Mouse (Mus musculus) heart, embryonic 16.5 days (tissue): ENCODE measurements around the gene Bhlha15. TPM values are rescaled to one million over a fixed set of nuclear protein-coding genes. Genes with fewer than 3 reads are reported as not detected.

Source experiments
- ATAC-seq: fragments of 200-750 bp; cut with Nextera tagmentation; replicated peaks from 2 replicates; pipeline ENCODE4 v1.8.0; 2017; ENCODE audit warnings: moderate number of reproducible peaks; ENCODE audit not compliant: insufficient read depth, low FRiP score; ENCODE audit errors: extremely low read depth
- H3K27ac ChIP-seq: fragments of 300-500 bp; sonication (generic); 2 replicates; pipeline ENCODE4 v1.5.1; 2014; ENCODE audit warnings: mild to moderate bottlenecking, low read length, control low read depth, moderate library complexity
- H3K27me3 ChIP-seq: fragments of 300-500 bp; sonication (generic); 2 replicates; pipeline ENCODE4 v1.6.1; 2014; ENCODE audit warnings: low read length, mixed read lengths; ENCODE audit not compliant: control insufficient read depth, insufficient read depth
- H3K36me3 ChIP-seq: fragments of 300-500 bp; sonication (generic); 2 replicates; pipeline ENCODE4 v1.6.1; 2014; ENCODE audit not compliant: control insufficient read depth, insufficient read depth
- H3K4me1 ChIP-seq: fragments of 300-500 bp; sonication (generic); 2 replicates; pipeline ENCODE4 v1.6.1; 2014; ENCODE audit warnings: low read length, mixed read lengths; ENCODE audit not compliant: control insufficient read depth, insufficient read depth
- H3K4me2 ChIP-seq: fragments of 300-500 bp; sonication (generic); 2 replicates; pipeline ENCODE4 v1.6.1; 2014; ENCODE audit warnings: low read depth, mild to moderate bottlenecking, control low read depth, low read length
- H3K4me3 ChIP-seq: fragments of 300-500 bp; sonication (generic); 2 replicates; pipeline ENCODE4 v1.5.1; 2014; ENCODE audit warnings: mild to moderate bottlenecking, control low read depth, low read length
- H3K9ac ChIP-seq: fragments of 300-500 bp; sonication (generic); 2 replicates; pipeline ENCODE4 v1.6.1; 2014; ENCODE audit warnings: low read length, control low read depth
- H3K9me3 ChIP-seq: fragments of 300-500 bp; sonication (generic); replicated peaks from 2 replicates; pipeline ENCODE4 v1.6.1; 2016; ENCODE audit warnings: low read length; ENCODE audit not compliant: control insufficient read depth
- WGBS: fragments of 180-500 bp; shearing (Covaris S2); extraction: QIAGEN DNeasy Blood & Tissue Kit; methylation state at CpG from one replicate; pipeline ENCODE4 v1.1.7; 2014; 5-methylcytosine and 5-hydroxymethylcytosine counted together
- polyA plus RNA-seq: library from polyadenylated mRNA; unstranded; fragments of >200 nt; fragmentation: Nextera tagmentation; extraction: Ambion mirVana; gene quantifications from 2 replicates; pipeline ENCODE4 v1.2.1, GENCODE M21; 2015

The Bhlha15 gene
- 0.17 and 0.18 TPM in 2 replicates for polyA plus RNA-seq

- Histone ChIP-seq H3K36me3 (peaks cover 4% of the 10 kb centered on the region; the same call in 1 of the 2 replicates), H3K27me3 (no peaks in the 10 kb centered on the region), H3K9ac (peak within 1 kb of the TSS; percentile 7), H3K9me3 (no peaks in the 10 kb centered on the region), H3K27ac (no peak within 1 kb of the TSS), H3K4me3 (peak within 1 kb of the TSS; percentile 38), H3K4me2 (peak within 1 kb of the TSS; percentile 66), H3K4me1 (peaks cover 10% of the 10 kb centered on the region)
- peak; percentile 81 for ATAC-seq
- WGBS, result 2% methylated on average over 26 of the region's 26 CpGs
Measured at GRCm38 (mm10) chr5:144189950-144190583, at the start of gene Bhlha15. TSS of gene Bhlha15 (plus strand) at chr5:144190286.

- Histone ChIP-seq H3K27ac (no peak overlapping the region), H3K4me1 (peaks cover 3% of the 10 kb centered on the region; the same call in 1 of the 2 replicates), H3K9me3 (no peaks in the 10 kb centered on the region), H3K36me3 (peaks cover 9% of the 10 kb centered on the region; the same call in 1 of the 2 replicates), H3K4me3 (no peak overlapping the region), H3K27me3 (no peaks in the 10 kb centered on the region), H3K4me2 (no peak overlapping the region), H3K9ac (no peak overlapping the region)
- ATAC-seq, result no peak
- WGBS, result 95% methylated on average over 5 of the region's 5 CpGs
Measured at GRCm38 (mm10) chr5:144143531-144143930, 46.6 kb upstream of the Bhlha15 start.

- Histone ChIP-seq H3K9me3 (no peaks in the 10 kb centered on the region), H3K27me3 (no peaks in the 10 kb centered on the region), H3K27ac (no peak overlapping the region), H3K4me3 (no peak overlapping the region), H3K4me1 (peaks cover 11% of the 10 kb centered on the region), H3K4me2 (no peak overlapping the region), H3K36me3 (peaks cover 7% of the 10 kb centered on the region), H3K9ac (no peak overlapping the region)
- no peak for ATAC-seq
Measured at GRCm38 (mm10) chr5:144146898-144147297, 43.2 kb upstream of the Bhlha15 start.

GRCm38 (mm10) chr5:144149530-144149929, 40.6 kb upstream of the Bhlha15 start:
- Histone ChIP-seq H3K4me3 (no peak overlapping the region), H3K4me1 (peaks cover 11% of the 10 kb centered on the region), H3K27ac (peak overlapping the region; percentile 17; the same call in 1 of the 2 replicates), H3K9ac (no peak overlapping the region), H3K36me3 (peaks cover 5% of the 10 kb centered on the region), H3K4me2 (no peak overlapping the region), H3K27me3 (no peaks in the 10 kb centered on the region), H3K9me3 (no peaks in the 10 kb centered on the region)
- 72% methylated on average over 4 of the region's 4 CpGs for WGBS
- ATAC-seq, result no peak

GRCm38 (mm10) chr5:144151270-144151669, 38.8 kb upstream of the Bhlha15 start:
- no peak overlapping the region for H3K27ac ChIP-seq
- no peak overlapping the region for H3K9ac ChIP-seq
- peaks cover 3% of the 10 kb centered on the region for H3K36me3 ChIP-seq
- H3K4me3 ChIP-seq, result no peak overlapping the region
- no peak for ATAC-seq
- no peaks in the 10 kb centered on the region for H3K9me3 ChIP-seq
- 85% methylated on average over 4 of the region's 4 CpGs for WGBS
- no peaks in the 10 kb centered on the region for H3K27me3 ChIP-seq
- no peak overlapping the region for H3K4me2 ChIP-seq
- peaks cover 11% of the 10 kb centered on the region for H3K4me1 ChIP-seq

- Histone ChIP-seq H3K4me1 (peaks cover 17% of the 10 kb centered on the region), H3K9ac (no peak overlapping the region), H3K27ac (no peak overlapping the region), H3K4me3 (no peak overlapping the region), H3K4me2 (no peak overlapping the region), H3K27me3 (no peaks in the 10 kb centered on the region), H3K36me3 (peaks cover 3% of the 10 kb centered on the region; the same call in 1 of the 2 replicates), H3K9me3 (no peaks in the 10 kb centered on the region)
- 21% methylated on average over 7 of the region's 7 CpGs for WGBS
- ATAC-seq, result no peak
Measured at GRCm38 (mm10) chr5:144154528-144154927, 35.6 kb upstream of the Bhlha15 start.

- Histone ChIP-seq H3K9me3 (no peaks in the 10 kb centered on the region), H3K9ac (no peak overlapping the region), H3K4me2 (no peak overlapping the region), H3K27ac (peak overlapping the region; percentile 61), H3K36me3 (peaks cover 3% of the 10 kb centered on the region; the same call in 1 of the 2 replicates), H3K4me1 (peaks cover 14% of the 10 kb centered on the region), H3K27me3 (no peaks in the 10 kb centered on the region), H3K4me3 (no peak overlapping the region)
- peak; percentile 77 for ATAC-seq
- WGBS, result 21% methylated on average over 4 of the region's 4 CpGs
Measured at GRCm38 (mm10) chr5:144158604-144159003, 31.5 kb upstream of the Bhlha15 start.

- no peak overlapping the region for H3K9ac ChIP-seq
- H3K4me1 ChIP-seq, result peaks cover 14% of the 10 kb centered on the region
- H3K27me3 ChIP-seq, result no peaks in the 10 kb centered on the region
- peaks cover 3% of the 10 kb centered on the region; the same call in 1 of the 2 replicates for H3K36me3 ChIP-seq
- H3K9me3 ChIP-seq, result no peaks in the 10 kb centered on the region
- no peak overlapping the region for H3K4me3 ChIP-seq
- no peak for ATAC-seq
- no peak overlapping the region for H3K4me2 ChIP-seq
- peak overlapping the region; percentile 61 for H3K27ac ChIP-seq
- WGBS, result 88% methylated on average over 8 of the region's 8 CpGs
Measured at GRCm38 (mm10) chr5:144159137-144159536, 30.9 kb upstream of the Bhlha15 start.

GRCm38 (mm10) chr5:144162080-144162812, 27.8 kb upstream of the Bhlha15 start:
- Histone ChIP-seq H3K4me1 (peaks cover 11% of the 10 kb centered on the region), H3K9me3 (no peaks in the 10 kb centered on the region), H3K4me3 (no peak overlapping the region), H3K9ac (no peak overlapping the region), H3K27ac (no peak overlapping the region), H3K4me2 (no peak overlapping the region), H3K36me3 (peaks cover 10% of the 10 kb centered on the region), H3K27me3 (no peaks in the 10 kb centered on the region)
- 77% methylated on average over 5 of the region's 5 CpGs for WGBS
- ATAC-seq, result no peak
